25 mouse cellular contexts compared by ENCODE assay signal in the genomic region with DNA sequence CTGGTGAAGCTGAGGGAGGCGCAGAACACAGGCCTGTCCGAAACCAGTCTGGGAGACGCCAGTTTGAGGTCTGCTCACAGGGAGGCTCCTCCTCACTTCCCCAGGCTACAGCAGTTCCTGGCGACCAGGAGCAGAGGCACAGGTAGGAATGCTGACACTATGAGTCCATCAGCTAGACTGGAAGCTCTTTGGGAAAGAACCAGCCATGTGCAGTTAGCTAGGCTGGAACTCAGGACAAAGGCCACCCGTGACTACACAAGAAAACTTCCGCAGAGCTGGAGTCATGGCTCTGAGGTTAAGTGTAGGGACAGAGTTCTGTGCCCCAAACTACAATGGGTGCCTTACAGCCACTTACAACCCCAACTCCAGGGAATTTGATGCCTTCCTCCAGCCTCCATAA. TPM values are rescaled to one million over a fixed set of nuclear protein-coding genes. Genes with fewer than 3 reads are reported as not detected.
A peak's percentile ranks its signal among the peaks of the same experiment; 100 is the strongest.
DNase-seq lines count a peak whose midpoint lies in the region; ATAC-seq and TF ChIP-seq lines count a peak whose summit lies in the region.
"Had no signal": no experiment of that assay in that cellular context is flagged by ENCODE, and none has a peak within 500 bp of the region (broad histone marks: within the 10 kb centered on the region; RNA-seq: fewer than 3 reads in every experiment).

No protein-coding gene starts in this region.

- intact Hi-C loops in gastrocnemius, adult 2 months (cut with DNase I), result no loop called here
- intact Hi-C loops in heart, postnatal 14 days (cut with DNase I), result loop anchor here (10.0 kb wide), 1 partner anchor 273 kb away; the partner anchor contains the start of gene Zfp868

- H3K9ac ChIP-seq in kidney, embryonic 14.5 days (ENCODE audit: low read depth, low read length), result no peak overlapping the region
- 0 out of 2 replicates have a peak overlapping the region, but pooled peaks have one; percentile 17 for H3K9ac ChIP-seq in liver, embryonic 13.5 days
- H3K9ac ChIP-seq in liver, embryonic 12.5 days, result no peak overlapping the region
- H3K9ac ChIP-seq: forebrain, embryonic 12.5 days; liver, embryonic 14.5 days; neural tube, embryonic 15.5 days had no signal

- WGBS in kidney, embryonic 14.5 days, result 81% methylated on average over 6 of the region's 6 CpGs
- WGBS in liver, embryonic 13.5 days (ENCODE audit: insufficient replicate concordance), result 82% methylated on average over 6 of the region's 6 CpGs
- 83% methylated on average over 6 of the region's 6 CpGs for WGBS in liver, embryonic 12.5 days (ENCODE audit: insufficient replicate concordance)

- ATAC-seq in kidney, embryonic 14.5 days (ENCODE audit: low FRiP score, low TSS enrichment), result no peak
- ATAC-seq in liver, embryonic 13.5 days (ENCODE audit: low read depth), result no peak
- ATAC-seq in liver, embryonic 12.5 days, result no peak
- ATAC-seq: CD4-positive, CD25-positive, alpha-beta regulatory T cell, adult 4 months; hindbrain, embryonic 16.5 days had no signal

- H3K4me2 ChIP-seq in kidney, embryonic 14.5 days (replicated peaks; ENCODE audit: low read depth, low read length), result no peak overlapping the region
- H3K4me2 ChIP-seq in liver, embryonic 13.5 days, result no peak overlapping the region
- H3K4me2 ChIP-seq in liver, embryonic 12.5 days, result no peak overlapping the region
- H3K4me2 ChIP-seq: forebrain, embryonic 12.5 days; midbrain, embryonic 11.5 days; neural tube, embryonic 15.5 days had no signal

- peak overlapping the region; percentile 5 for H3K4me3 ChIP-seq in gastrocnemius, adult 2 months
- no peak overlapping the region for H3K4me3 ChIP-seq in kidney, embryonic 14.5 days (ENCODE audit: low read length)
- H3K4me3 ChIP-seq in liver, embryonic 13.5 days (replicated peaks), result no peak overlapping the region
- H3K4me3 ChIP-seq in liver, embryonic 12.5 days, result no peak overlapping the region
- H3K4me3 ChIP-seq: forebrain, embryonic 12.5 days; heart, embryonic 10.5 days; hindbrain, embryonic 10.5 days; left cerebral cortex, adult 2 months; neural tube, embryonic 15.5 days had no signal

- H3K36me3 ChIP-seq in kidney, embryonic 14.5 days (ENCODE audit: control insufficient read depth, insufficient read depth, low read length), result peaks cover 19% of the 10 kb centered on the region; the same call in 1 of the 2 replicates
- H3K36me3 ChIP-seq in liver, embryonic 13.5 days, result peaks cover 60% of the 10 kb centered on the region
- H3K36me3 ChIP-seq in liver, embryonic 12.5 days, result peaks cover 71% of the 10 kb centered on the region

- DNase-seq in gastrocnemius, adult 2 months, result no peak
- DNase-seq in gastrocnemius, adult 18-20 months (ENCODE audit: low spot score), result no peak
- peak; percentile 57 for DNase-seq in kidney, adult 9 months
- DNase-seq in liver, embryonic 13.5 days, result no peak
- DNase-seq in heart, postnatal 14 days, result no peak
- DNase-seq: adrenal gland, postnatal 25 days; cerebellum, adult 9-11 months; layer of hippocampus, adult 9-11 months; right cerebral cortex, adult 18-20 months; right cerebral cortex, postnatal 4 days; thymus, postnatal 14 days had no signal

- peak overlapping the region; percentile 63; the same call in 1 of the 2 replicates for H3K27ac ChIP-seq in gastrocnemius, adult 2 months
- no peak overlapping the region for H3K27ac ChIP-seq in kidney, embryonic 14.5 days (ENCODE audit: low read depth, low read length)
- H3K27ac ChIP-seq in liver, embryonic 13.5 days, result no peak overlapping the region
- no peak overlapping the region for H3K27ac ChIP-seq in liver, embryonic 12.5 days
- H3K27ac ChIP-seq: forebrain, embryonic 12.5 days; heart, embryonic 10.5 days; hindbrain, embryonic 10.5 days; left cerebral cortex, adult 2 months; liver, embryonic 14.5 days; macrophage; neural tube, embryonic 15.5 days had no signal

- H3K4me1 ChIP-seq in kidney, embryonic 14.5 days (ENCODE audit: control insufficient read depth, insufficient read depth, low read length), result peaks cover 15% of the 10 kb centered on the region; the same call in 1 of the 2 replicates
- H3K4me1 ChIP-seq in liver, embryonic 13.5 days (replicated peaks), result peaks cover 77% of the 10 kb centered on the region
- H3K4me1 ChIP-seq in liver, embryonic 12.5 days, result peaks cover 76% of the 10 kb centered on the region

- no peak for TF ChIP-seq CTCF in gastrocnemius, adult 2 months (IDR thresholded peaks at IDR 0.05)

- H3K9me3 ChIP-seq in kidney, embryonic 14.5 days (ENCODE audit: control insufficient read depth, low read length), result no peaks in the 10 kb centered on the region
- no peaks in the 10 kb centered on the region for H3K9me3 ChIP-seq in liver, embryonic 13.5 days (replicated peaks)
- H3K9me3 ChIP-seq in liver, embryonic 12.5 days (replicated peaks), result no peaks in the 10 kb centered on the region
- H3K9me3 ChIP-seq: forebrain, embryonic 12.5 days; heart, embryonic 10.5 days; hindbrain, embryonic 10.5 days; neural tube, embryonic 15.5 days had no signal

- no peaks in the 10 kb centered on the region for H3K27me3 ChIP-seq in kidney, embryonic 14.5 days (ENCODE audit: control insufficient read depth, insufficient read depth, low read length)
- H3K27me3 ChIP-seq in liver, embryonic 13.5 days, result no peaks in the 10 kb centered on the region
- no peaks in the 10 kb centered on the region for H3K27me3 ChIP-seq in liver, embryonic 12.5 days (replicated peaks)
- H3K27me3 ChIP-seq: neural tube, embryonic 15.5 days had no signal

RNA-seq across cellular contexts. Expression of gene Tssk6, which starts 4.1 kb away (rescaled TPM):
- total RNA-seq in gastrocnemius, adult 2 months (2021), result not detected
- total RNA-seq in gastrocnemius, adult 18-20 months (2021), result not detected
- 2.7 and 5.1 TPM in 2 replicates for polyA plus RNA-seq in kidney, embryonic 14.5 days (2014; fragmentation: Nextera tagmentation; extraction: Ambion mirVana)
- 2.4 and 2.5 TPM in 2 replicates for polyA plus RNA-seq in liver, embryonic 13.5 days (2015; fragmentation: Nextera tagmentation; extraction: Ambion mirVana)
- 3.8 and 4.5 TPM in 2 replicates for polyA plus RNA-seq in liver, embryonic 12.5 days (2016; fragmentation: Nextera tagmentation; extraction: Ambion mirVana)
- not detected for total RNA-seq in heart, postnatal 14 days (2021)
- total RNA-seq: gastrocnemius, adult 8-10 months; midbrain, postnatal 0 days had no signal

RNA-seq across cellular contexts. Expression of gene Ndufa13, which starts 4.5 kb away (rescaled TPM):
- total RNA-seq in gastrocnemius, adult 2 months (2021), result 100 to 1,000 TPM; 312 to 399 TPM
- total RNA-seq in gastrocnemius, adult 18-20 months (2021), result 100 to 1,000 TPM; 347 to 364 TPM
- 192 and 272 TPM in 2 replicates for polyA plus RNA-seq in kidney, embryonic 14.5 days (2014; fragmentation: Nextera tagmentation; extraction: Ambion mirVana)
- 109 and 114 TPM in 2 replicates for polyA plus RNA-seq in liver, embryonic 13.5 days (2015; fragmentation: Nextera tagmentation; extraction: Ambion mirVana)
- polyA plus RNA-seq in liver, embryonic 12.5 days (2016; fragmentation: Nextera tagmentation; extraction: Ambion mirVana), result 121 and 122 TPM in 2 replicates
- 100 to 1,000 TPM; 404 to 405 TPM for total RNA-seq in heart, postnatal 14 days (2021)

RNA-seq across cellular contexts. Expression of gene Yjefn3, which starts 4.7 kb away (rescaled TPM):
- total RNA-seq in gastrocnemius, adult 2 months (2021), result 10 to 100 TPM in 1 of 2 experiments, 1 to 10 TPM in 1; 9.5 to 14.5 TPM
- 1 to 10 TPM; 8.3 to 9.7 TPM for total RNA-seq in gastrocnemius, adult 18-20 months (2021)
- polyA plus RNA-seq in kidney, embryonic 14.5 days (2014; fragmentation: Nextera tagmentation; extraction: Ambion mirVana), result 1.7 and 3.3 TPM in 2 replicates
- polyA plus RNA-seq in liver, embryonic 13.5 days (2015; fragmentation: Nextera tagmentation; extraction: Ambion mirVana), result 0.74 and 0.81 TPM in 2 replicates
- 0.74 and 0.86 TPM in 2 replicates for polyA plus RNA-seq in liver, embryonic 12.5 days (2016; fragmentation: Nextera tagmentation; extraction: Ambion mirVana)
- 10 to 100 TPM; 10.4 to 10.7 TPM for total RNA-seq in heart, postnatal 14 days (2021)
- polyA plus RNA-seq: macrophage had no signal

RNA-seq across cellular contexts. Expression of gene Cilp2, which starts 10.4 kb away (rescaled TPM):
- total RNA-seq in gastrocnemius, adult 2 months (2021), result 10 to 100 TPM in 1 of 2 experiments, 1 to 10 TPM in 1; 3.5 to 18.9 TPM
- 1 to 10 TPM; 2.5 to 2.7 TPM for total RNA-seq in gastrocnemius, adult 18-20 months (2021)
- polyA plus RNA-seq in kidney, embryonic 14.5 days (2014; fragmentation: Nextera tagmentation; extraction: Ambion mirVana), result 0.58 and 0.77 TPM in 2 replicates
- 0.03 and 0.09 TPM in 2 replicates for polyA plus RNA-seq in liver, embryonic 13.5 days (2015; fragmentation: Nextera tagmentation; extraction: Ambion mirVana)
- 0.14 and 0.33 TPM in 2 replicates for polyA plus RNA-seq in liver, embryonic 12.5 days (2016; fragmentation: Nextera tagmentation; extraction: Ambion mirVana)
- 1 to 10 TPM; 1.7 TPM for total RNA-seq in heart, postnatal 14 days (2021)
- total RNA-seq: adrenal gland, postnatal 25 days had no signal
- polyA plus RNA-seq: CD4-positive, CD25-positive, alpha-beta regulatory T cell, adult 4 months; macrophage had no signal
